Mouse (Mus musculus): ENCODE results near the gene Dennd1a.

The Dennd1a gene

DNA sequence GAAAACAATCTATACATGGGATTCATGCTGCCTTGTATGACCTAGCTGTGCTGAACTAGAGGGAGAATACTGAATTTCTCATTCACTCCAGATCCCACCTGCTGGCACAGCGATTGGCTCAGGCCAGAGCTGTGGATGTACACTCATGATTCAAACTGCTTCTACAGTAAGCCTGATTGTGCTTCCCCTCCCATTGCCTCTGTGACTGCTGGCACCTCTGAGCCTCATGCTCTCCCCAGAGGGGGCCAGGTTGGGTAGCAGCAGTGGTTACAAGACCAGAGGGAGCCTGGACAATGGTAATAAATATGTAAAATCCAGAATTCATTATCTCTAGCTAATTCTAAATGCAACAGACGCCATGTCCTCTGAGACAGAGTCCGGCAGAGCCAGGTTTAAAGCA, 404.0 kb downstream of the Dennd1a start:
- DNase-seq (ENCODE audit: low read depth, low spot score) = no peak

GRCm38 (mm10) chr2:37881262-37881913, 405.8 kb downstream of the Dennd1a start:
- DNase-seq (ENCODE audit: low read depth, low spot score) = no peak

DNA sequence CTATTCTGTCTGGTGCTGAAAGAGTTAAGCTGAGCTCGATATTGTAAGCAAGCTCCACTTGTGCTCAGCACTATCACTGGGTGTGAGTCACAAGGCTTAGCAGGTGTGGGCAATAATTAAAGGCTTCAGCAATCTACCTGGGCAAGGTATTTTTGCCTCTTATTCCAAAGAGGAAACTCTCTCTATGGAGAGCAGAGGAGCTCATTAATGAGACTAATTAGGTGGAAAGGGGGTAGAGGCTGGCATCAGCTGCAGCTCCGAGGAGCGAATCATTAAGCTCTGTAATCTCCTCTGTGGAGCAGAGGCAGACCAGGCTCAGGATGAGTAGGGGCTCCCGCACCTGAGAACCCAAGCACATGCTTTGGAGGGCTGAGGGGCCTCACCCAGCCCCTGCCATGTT, 407.5 kb downstream of the Dennd1a start:
- DNase-seq (ENCODE audit: low read depth, low spot score) = no peak

DNA sequence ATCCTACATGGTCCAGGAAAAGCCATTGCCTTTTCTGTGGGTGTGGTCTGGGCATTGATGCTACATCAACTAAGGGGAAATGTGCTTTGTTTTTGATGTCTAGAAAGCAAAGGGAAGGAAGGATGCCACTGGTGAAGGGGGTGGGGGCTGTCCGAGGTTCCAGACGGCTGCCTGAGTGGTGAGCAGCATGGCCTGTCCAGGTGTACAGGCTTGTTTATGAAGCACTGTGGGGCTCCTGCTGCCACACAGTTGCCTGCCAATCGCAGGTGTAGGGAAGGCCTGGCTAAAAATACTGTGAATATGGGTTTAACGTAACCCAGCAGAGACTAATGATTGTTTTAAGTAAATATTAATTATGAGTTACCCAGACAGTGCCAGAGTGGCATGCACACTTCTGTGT, 414.4 kb downstream of the Dennd1a start:
- DNase-seq (ENCODE audit: low read depth, low spot score) = no peak

- DNase-seq (ENCODE audit: low read depth, low spot score) = peak; percentile 30
These were observed 417.6 kb downstream of the Dennd1a start for GRCm38 (mm10) chr2:37869628-37870027.

DNA sequence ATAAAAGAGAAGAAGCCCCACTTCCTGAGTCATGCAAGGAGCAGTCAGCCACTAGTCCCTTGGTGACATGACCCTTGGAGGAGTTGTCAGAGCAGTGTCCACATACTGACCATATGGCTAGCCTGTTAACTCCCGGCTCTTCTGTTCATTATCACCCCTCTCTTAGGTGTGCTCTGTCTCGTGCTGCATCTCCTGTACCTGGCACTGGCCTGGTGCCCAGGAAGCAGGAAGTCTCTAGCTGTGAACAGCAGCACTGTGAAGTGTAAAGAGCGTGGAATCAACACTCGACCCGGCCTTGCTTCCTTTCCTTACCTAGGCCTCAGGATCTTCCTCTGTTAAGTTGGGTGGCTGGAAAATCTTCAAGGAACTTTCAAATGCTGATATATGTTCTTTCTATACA, 419.8 kb downstream of the Dennd1a start:
- DNase-seq (ENCODE audit: low read depth, low spot score) = no peak

GRCm38 (mm10) chr2:37857472-37857871, 429.7 kb downstream of the Dennd1a start:
- DNase-seq (ENCODE audit: low read depth, low spot score) = no peak

DNA sequence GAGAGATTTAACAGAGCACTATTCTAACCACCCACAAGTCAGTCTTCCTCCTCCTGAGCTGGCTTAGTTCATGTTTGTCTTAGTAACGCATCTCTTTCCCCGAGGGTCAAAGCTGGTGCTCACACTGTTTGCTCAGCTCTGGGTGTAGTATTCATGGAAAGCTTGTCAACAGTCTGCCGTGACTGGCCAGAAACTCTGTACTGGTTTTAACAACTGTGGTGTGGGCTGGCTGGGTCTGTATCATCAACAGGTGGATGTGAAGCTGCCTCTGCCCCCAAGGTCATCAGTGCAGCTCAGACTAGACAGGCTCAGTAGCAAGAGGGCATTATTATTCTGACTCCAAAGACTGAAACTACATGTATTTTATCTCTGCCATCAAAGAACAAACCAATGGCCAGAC, 430.2 kb downstream of the Dennd1a start:
- no peak for DNase-seq (ENCODE audit: low read depth, low spot score)

GRCm38 (mm10) chr2:37855226-37855625, 432.0 kb downstream of the Dennd1a start:
- DNase-seq (ENCODE audit: low read depth, low spot score) = no peak

GRCm38 (mm10) chr2:37853878-37854435, 433.2 kb downstream of the Dennd1a start:
- DNase-seq (ENCODE audit: low read depth, low spot score) = no peak

DNA sequence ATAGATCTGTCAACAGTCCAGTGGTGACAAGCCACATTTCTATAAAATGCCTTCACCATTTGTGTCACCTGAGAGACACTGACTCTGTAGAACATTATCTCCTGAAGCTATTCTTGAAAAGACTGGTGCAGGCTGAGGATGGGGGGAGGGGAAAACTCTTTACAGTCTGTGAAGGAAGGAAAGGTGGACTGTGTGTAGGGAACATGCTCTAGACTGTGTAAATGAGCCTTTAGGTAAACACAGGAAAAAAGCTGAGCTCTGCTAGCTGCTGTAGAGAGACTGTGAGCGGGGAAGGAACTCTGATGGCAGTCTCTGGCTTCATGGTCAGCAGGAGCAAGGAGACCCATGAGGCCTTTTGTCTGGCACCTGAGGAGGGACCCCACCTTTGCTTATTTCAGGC, 436.6 kb downstream of the Dennd1a start:
- no peak for DNase-seq (ENCODE audit: low read depth, low spot score)

DNA sequence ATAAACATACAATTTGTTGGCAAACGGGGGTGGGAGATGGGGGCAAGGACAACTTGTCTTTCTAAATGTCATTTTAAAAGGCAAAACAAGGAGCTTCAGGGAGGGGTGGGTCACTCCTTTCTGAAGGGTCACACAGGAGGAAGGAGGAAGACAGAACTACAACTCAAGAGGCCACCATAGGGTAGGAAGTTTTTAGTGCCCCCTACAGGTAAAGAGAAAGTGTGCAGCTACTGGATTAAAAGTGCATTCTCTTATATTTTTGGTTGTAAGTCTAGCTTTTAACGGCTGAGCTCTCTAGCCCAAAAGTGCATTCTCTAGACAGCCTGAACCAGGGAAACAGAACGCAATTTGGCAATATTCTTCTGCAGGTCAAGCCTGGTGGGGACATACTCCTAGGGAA, 437.8 kb downstream of the Dennd1a start:
- DNase-seq (ENCODE audit: low read depth, low spot score) = no peak

DNA sequence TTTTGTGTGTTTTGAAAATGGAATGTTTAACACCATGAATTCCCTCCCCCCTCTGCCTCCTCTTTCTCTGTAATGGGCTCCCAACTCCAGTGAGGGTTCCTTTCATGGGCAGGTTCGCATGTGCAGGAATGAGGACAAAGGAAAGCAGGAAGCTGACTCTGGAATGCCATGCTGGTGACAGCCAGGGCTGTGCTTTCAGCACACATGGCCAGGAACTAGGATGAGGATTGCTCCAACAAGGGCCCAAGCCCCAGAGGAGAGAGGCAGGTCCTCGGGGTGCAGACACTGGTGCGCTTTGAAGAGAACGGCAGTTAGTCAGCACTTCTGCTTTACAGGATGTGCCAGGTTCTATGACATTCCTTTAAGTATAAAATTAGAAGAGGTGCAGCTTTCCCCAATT, 444.5 kb downstream of the Dennd1a start:
- DNase-seq (ENCODE audit: low read depth, low spot score) = peak; percentile 49

DNA sequence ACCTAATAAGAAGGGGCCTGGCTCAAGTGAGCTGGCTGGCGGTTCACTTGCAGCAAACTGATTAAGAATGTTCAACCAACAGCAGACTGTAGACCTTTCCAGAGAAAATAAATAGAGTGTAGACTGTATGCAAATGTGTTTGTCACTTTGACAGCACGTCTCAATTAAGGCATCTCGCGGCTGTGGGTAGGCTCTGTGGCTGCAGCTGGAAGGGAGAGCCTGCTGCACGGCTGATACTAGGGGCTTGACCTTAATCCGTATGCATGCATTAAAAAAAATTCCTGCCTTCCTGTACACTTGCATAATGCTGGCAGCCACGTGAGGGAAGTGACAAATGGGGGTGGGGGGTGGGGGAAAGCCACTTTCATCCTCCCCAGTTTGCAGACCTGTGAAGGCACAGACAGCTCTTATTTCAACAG, 445.0 kb downstream of the Dennd1a start:
- peak; percentile 62 for DNase-seq (ENCODE audit: low read depth, low spot score)

DNA sequence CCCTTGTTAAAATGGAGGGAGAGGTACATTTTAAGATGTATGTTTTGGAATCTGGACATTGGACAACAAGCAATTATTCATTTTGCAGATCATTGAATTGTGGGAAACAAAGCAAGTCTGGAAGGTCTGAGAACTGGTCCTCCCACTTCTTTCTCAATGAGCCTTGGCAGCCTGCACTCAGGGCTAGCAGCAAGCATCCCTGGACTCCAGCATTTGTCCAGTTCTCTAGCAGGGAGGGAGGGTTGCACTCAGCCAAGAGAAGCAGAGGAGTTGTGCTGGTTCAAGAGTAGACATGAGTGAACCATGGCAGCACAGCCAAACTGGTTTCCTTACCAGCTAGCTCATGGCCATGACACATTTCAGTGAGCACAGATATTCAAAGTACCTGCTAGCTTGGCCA, 447.3 kb downstream of the Dennd1a start:
- no peak for DNase-seq (ENCODE audit: low read depth, low spot score)

DNA sequence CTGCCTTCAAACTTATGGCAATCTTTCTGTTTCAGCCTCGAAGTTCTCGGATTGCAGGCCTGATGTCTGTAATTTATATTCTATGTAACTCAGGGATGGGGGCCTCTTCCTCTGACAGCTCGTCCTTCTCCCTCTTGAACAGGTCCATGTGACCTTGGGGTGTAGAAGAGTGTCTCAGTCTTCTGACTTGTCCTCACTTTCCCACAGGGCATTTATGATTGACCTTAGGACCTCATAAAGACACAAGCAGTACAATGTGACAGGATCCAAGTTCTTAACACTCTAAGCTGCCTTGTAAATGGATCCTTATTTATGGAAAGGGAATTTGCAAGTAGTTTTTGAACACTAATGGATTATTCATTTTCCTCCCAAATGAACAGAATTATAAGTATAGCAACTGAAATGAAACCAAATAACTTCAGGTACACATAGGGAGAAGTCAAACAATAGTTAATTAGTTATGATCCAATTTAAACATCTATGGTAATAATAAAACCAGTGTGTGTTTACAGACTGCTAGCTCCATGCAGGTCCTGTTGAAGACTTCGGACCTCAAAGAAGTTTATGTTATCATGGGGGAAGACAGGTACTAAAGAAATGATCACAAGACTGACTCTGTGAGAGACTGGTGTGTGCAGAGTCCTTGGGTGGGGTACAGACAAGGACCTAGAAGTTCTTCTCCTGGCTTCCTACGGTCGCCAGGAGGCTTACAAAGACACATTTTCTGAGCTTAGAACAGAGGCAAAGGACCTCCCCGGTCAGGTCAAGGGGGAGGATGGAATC, 448.8 kb downstream of the Dennd1a start:
- DNase-seq (ENCODE audit: low read depth, low spot score) = no peak

DNA sequence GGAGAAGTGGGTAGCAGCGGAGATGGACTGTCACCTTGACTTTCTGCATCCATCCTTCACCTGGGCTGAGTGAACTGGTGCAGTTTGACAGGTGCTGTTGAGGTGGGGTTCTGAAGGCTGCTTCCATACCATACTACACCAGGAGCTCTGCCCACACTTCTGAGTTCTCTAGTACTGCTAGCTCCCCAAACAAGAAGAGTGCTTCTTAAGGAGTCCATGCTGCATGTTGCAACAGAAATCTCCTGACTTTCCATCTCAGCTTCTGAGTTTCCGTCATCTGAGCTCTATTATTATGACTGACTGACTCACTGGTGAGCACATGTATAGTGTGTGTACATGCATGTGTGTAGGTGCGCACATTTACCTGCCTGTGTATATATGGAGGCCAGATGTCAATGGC, 449.6 kb downstream of the Dennd1a start:
- DNase-seq (ENCODE audit: low read depth, low spot score) = no peak

GRCm38 (mm10) chr2:37836926-37837325, 450.3 kb downstream of the Dennd1a start:
- no peak for DNase-seq (ENCODE audit: low read depth, low spot score)

DNA sequence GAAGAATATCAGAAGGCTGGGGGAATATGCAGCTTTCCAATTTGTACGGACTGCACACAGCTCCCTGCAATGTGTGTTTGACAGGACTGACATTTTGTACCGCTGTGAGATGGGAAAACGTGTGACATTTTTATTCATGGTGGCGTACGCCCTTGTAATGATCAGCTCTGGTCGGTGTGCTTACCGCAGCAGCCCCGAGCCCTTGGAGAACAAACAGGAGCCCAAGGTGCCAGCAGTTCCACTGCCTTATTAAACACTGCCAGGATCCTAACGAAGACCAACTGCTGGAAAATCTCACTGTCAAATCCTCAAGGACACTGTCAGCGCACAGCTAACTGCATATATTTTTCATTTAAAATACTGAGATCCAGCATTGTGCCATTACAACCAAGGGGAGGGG, 454.9 kb downstream of the Dennd1a start:
- no peak for DNase-seq (ENCODE audit: low read depth, low spot score)

DNA sequence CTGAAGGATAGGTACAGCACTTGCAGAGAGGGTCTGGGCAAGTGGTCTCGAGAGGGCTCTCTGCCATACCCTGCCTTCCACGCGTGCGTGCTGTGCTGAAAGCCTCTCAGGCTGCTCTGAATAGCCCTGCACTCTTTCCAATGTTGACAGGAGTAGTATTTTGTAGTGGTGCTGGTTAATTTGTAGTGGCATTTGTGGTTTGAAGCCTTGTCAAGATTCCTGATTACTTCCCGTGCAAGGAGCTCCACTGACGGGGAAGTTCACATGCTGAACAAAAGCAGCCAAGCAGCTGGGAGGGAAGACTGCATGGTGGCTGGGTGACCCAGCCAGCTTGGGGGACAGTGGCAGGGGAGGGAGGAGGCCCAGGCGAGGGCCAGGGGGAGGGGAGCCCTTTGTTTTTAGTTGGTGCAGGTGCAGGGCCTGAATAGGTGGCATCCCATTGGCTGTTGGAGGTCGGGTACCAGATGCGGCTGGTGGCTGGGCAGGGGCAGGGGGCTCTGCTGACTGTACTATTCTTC, 457.4 kb downstream of the Dennd1a start:
- DNase-seq (ENCODE audit: low read depth, low spot score) = no peak

DNA sequence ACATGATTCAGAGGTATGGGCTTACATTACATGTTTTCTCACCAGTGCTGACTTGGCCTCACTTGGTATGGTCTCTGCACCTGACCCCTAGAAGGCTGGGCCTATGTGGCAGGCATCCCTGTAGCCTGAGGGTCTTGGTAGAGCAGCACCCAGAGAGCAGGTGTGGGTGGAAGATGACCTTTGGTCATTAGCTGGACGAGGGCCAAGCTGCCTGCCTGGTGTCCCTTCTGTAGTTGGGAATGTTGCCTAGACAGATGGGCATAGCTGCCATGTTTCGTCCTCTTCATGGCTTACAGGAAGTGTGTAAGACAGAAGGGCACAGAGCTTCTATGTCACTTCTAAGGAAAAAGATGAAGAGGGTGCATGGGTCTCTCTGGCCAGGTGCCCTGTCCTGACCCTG, 463.4 kb downstream of the Dennd1a start:
- no peak for DNase-seq (ENCODE audit: low read depth, low spot score)

DNA sequence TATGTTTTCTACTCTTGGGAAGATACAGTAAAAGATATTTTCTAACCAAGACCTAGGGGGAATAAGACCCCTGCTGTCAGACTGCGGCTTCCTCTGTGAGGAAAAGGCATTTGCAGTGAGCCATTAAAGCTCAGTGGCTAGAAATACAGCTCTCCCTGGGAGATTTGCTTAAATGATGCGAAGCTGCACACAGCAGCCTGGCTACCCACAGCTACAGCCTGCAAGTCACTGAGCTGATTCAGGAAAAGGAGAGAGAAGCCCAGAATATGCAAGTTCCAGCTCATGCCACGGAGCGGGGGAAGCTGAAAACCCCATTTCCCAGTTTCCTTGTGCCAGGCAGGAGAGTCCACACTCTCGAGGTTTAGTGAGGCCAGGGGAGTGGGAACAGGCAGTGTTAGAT, 465.1 kb downstream of the Dennd1a start:
- no peak for DNase-seq (ENCODE audit: low read depth, low spot score)

All from mesoderm, embryonic 11.5 days (tissue).